Mouse (Mus musculus): ENCODE measurements around the gene Atmin. TPM values are rescaled to one million over a fixed set of nuclear protein-coding genes. Genes with fewer than 3 reads are reported as not detected.

Atmin gene
- total RNA-seq (2021): 10 to 100 TPM; 20.9 to 23.2 TPM
- long read RNA-seq, experiment 1, full-length matches to known transcripts: 11 of 13 reads
- long read RNA-seq, experiment 1, partial matches to known transcripts: 0 of 13 reads
- long read RNA-seq, experiment 1, other reads (novel, unspliced or antisense): 2 of 13 reads
- long read RNA-seq, experiment 2, full-length matches to known transcripts: 26 of 37 reads
- long read RNA-seq, experiment 2, partial matches to known transcripts: 0 of 37 reads
- long read RNA-seq, experiment 2, other reads (novel, unspliced or antisense): 11 of 37 reads

DNA sequence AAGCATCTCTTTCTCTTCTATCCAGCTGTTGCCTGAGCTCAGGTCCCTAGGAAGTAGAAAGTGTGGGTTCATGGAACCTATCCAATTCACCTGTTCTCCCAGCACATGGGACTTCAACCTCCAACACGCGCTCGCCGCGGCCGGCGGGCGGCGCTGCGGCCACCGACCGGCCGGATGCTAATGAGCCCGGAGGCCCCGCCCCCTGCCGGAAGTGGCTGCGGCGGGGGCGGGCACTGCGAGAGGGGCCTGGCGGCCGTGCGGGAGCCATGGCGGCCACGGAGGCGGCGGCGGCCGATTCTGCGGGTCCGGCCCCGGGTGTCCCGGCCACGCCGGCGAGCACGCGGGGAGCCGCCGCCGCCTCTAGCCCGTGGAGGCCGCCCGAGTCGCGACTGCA lies at the start of gene Atmin:
Atmin (plus strand) TSS at position 233 of the 394 bp plus-strand sequence.
- DNase-seq (ENCODE audit: low spot score in 2 of 2): peak; percentile 71 to 75

DNA sequence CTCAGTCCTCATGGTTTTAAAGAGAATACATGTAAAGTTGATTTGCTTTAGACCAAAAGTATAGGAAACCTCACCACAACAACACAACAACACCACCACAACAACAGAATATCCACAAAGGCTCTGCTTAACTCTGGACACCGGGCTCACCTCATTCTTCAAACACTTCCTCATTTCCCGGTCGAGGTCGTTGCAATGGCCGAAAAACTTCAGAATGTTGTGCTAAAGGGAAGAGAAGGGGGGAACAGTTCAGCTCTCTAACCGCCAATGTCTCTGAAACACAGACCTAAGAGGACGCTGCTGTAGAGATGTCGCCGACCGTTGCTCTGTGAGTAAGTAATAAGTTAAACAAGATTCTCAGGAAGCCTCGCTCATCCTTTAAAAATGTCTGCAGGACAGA lies 49.3 kb upstream of the Atmin start:
- no peak for DNase-seq (ENCODE audit: low spot score in 2 of 2)

DNA sequence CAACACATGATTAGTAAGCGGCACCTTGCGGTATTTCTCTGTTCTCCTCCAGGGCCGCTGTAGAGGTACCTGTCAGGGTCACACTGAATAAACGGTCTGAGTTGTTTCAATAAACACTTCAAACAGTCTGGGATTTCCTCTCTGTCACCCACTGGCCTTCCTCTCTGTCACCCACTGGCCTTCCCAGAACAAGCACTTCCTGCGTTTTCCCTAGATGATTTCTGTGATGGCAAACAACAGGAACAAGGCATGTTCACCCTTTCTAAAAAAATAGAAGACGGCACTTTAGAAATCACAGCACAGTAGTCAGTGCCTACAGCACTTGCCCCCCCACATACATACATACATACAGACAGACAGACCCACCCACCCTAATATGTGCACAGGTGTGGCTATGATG lies 47.7 kb upstream of the Atmin start:
- no peak for DNase-seq (ENCODE audit: low spot score in 2 of 2)

DNA sequence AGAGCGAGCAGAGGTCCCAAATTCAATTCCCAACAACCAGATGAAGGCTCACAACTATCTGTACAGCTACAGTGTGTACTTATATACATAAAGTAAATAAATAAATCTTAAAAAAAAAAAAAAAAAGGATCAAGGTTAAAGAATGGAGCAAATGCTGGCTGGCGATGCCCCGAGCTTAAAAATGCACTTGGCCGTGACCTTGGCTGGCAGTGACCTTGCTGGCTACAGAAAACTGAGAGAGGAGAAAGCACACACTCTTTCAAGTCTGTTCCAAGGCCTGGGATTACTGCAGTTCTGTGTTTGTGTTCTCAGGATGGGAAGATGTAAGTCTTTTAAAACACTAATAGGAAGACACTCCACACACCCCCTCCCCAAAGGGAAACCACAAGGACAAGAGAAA lies 38.5 kb upstream of the Atmin start:
- DNase-seq (ENCODE audit: low spot score in 2 of 2): no peak

DNA sequence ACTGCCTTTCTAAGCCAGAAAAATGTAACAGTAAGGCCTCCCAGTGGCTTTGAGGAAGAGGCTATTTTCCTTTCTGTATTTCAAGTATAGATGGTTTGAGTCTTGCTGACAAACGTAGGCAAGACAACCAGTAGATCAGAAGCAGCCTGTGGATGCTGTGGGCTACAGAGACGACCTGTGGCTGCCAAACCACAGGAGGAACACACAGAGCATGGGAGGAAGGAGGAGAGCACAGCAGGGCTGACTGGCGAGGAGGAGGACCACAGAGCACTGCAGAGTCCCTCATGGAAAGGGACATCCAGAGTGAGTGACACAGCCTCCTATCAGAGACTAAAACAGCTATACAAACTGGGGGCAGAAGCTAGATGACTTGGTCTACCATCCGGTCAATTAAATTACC lies 37.9 kb upstream of the Atmin start:
- no peak for DNase-seq (ENCODE audit: low spot score in 2 of 2)

DNA sequence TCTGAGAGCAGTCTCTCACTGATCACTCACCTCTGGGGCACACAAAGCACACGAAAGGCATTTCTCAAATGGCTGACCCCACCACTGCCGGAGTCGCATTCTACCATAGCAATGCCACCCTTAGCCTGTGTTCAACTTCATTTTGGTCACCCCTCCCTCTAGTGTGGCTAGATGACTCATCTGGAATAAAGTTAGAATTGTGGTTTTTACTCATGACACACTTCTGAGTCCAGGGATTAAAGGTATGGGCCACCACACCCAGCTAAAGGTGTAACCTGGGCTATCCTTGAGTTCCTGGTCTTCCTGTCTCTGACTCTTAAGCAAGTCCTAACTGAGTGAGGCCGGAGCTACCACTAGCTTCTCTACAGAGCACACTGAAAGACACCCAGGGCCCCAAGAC lies 37.4 kb upstream of the Atmin start:
- no peak for DNase-seq (ENCODE audit: low spot score in 2 of 2)

DNA sequence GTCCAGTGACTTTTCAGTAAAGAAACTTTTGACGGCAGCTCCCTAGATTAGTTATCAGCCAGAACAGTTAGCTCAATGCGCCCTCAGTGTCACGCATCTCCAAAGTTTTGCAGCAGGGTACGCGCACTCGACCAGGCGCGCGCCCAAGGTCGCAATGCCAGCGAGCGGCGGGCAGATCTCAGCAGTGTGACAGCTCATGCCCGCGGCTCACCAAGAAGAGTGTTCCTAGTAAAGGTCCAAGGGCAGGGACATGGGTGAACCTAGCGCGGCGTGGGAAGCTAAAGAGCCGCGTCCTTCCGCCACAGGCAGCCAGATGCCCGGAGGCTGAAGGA lies 22.2 kb upstream of the Atmin start:
- DNase-seq (ENCODE audit: low spot score in 2 of 2): peak; percentile 32 to 57

DNA sequence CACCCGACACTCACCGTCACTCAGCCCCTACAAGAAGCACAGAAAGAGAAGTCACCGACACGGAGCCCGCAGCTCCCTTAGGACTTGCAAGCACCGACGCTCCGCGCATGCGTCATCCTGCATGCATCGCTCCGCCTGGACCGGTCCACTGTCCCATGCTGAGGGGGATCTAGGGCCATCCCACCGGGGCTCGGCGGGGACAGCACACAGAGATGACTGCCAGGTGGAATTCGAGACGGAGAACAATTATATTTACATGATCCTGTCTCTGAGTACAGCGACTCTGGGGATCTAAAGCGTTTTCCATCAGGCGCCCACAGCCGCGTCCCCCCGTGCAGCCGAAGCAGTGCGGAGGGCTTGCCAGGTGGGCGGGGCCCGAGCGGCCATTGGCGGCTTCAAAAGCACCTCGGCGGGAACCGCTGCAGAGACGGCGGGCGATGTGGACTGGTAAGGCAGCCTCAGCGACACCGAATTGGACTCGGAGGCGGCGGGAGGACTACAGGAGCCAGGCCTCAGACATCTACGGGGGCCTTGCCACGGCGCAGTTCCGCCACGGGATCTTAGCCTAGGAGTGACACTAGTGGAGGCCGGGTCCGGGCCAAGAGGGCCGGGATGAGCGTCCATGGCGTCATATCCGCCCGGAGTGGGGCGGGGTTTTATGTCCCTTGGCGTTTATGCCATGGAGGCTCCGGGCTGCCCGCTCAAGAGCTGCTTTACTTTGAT lies 21.7 kb upstream of the Atmin start, which contains the start of the genes Cmc2 and Cenpn:
Cmc2 (minus strand) TSS at position 119 of the 723 bp plus-strand sequence.
Cenpn (plus strand) TSS at position 394 of the 723 bp plus-strand sequence.
- DNase-seq (ENCODE audit: low spot score in 2 of 2): peak; percentile 77 to 86

DNA sequence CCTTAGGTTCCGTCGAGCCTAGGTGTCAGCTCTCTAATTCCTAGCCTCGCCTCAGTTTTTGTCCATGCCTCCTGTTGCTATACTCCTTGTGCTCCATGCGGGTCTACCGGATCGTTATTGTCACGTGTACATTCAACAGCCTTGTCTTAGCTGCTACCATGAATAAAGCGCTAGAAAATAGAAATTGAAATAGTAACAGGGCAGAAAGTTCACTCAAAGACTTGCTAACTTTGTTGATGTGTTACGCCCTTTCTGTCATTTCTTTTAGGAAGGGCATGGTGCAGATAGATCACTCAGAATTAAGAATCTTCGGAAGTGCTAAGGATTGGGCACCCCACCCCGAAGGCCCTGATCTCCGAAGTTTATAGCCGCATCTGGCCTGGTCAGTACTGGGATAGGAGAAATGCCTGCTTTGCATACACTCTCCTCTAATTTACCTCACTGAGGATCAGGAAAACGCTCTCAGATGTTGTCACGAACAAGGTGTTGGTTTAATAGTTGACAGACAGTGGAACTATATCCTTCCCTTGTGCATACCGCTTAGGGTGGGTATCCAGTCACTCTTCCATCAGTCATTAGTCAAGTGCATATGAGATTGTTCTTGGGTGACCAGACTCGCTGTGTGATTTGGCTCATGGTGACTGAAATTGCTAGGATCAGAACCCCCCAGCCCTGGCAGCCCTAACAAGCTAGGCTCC lies 21.0 kb upstream of the Atmin start:
- no peak for DNase-seq (ENCODE audit: low spot score in 2 of 2)

DNA sequence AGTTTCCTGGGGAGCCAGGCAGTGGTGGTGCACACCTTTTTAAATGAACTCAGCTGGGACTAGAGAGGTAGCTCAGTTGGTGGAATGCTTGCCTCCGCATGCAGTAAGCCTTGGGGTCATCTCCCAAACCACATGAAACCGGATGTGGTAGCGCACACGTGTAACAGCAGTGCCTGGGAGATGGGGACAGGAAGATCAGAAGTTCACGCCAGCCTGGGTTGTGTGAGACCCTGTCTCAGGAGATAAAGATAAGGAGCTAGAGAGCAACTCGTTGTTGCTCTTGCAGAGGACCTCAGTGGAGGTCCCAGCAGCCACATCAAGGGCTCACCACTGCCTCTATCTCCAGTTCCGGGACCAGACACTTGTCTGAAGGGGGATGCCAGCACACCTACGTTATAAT lies 19.7 kb upstream of the Atmin start:
- no peak for DNase-seq (ENCODE audit: low spot score in 2 of 2)

DNA sequence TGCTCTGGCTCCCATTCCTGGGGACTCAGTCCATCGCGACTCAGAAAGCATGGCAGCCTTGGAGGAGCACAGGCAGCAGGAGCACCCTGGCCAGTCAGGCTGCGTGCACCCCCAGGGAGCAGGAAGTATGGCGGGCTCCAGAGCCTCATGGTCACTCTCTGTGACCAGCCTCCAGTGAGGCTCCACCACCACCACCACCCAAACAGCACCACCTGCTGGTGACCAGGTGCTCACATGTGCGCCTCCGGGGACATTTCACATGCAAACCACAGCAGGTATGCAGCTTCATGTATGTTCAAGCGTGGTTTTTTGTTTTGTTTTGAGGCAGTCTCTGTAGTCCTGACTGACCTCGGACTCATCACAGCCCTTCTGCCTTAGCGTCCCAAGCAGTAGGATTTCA lies 15.3 kb upstream of the Atmin start:
- DNase-seq (ENCODE audit: low spot score in 2 of 2): no peak

DNA sequence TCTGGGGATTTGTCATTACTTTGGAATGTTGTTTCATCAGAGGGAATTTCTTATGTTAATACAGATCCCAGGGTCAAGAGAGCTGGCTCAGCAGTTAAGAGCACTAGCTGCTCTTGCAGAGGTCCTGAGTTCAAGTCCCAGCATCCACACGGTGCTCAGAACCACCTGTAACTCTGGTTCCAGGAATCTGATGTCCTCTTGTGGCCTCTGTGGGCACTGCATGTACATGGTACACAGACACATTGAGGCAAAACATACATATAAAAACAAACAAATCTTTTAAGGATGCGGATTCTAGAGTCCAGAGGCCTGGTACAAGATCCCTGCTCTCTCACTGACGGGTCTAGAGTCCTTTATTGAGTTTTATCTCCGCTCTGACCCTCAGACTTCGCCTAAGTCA lies 14.6 kb upstream of the Atmin start:
- DNase-seq (ENCODE audit: low spot score in 2 of 2): no peak

DNA sequence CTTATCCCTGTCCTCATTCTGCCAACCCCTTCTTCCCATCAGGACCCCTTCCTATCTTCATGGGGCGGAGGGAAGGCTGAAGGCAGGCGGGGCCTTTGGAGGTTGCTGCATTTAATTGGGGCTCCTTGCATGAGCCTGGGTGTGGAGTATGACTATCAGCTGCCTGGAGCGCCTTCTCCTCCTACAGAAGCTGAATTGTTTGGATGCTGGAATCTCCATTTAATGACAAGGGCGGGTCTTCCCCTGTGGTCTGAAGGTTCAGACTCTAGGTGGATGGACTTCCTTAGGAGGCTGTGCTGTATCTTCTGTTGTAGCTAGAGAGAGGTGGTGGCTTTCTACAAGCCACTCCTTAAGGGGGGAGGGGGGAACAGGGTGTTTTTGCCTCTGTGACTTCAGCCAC lies 8.2 kb upstream of the Atmin start:
- DNase-seq (ENCODE audit: low spot score in 2 of 2): no peak

DNA sequence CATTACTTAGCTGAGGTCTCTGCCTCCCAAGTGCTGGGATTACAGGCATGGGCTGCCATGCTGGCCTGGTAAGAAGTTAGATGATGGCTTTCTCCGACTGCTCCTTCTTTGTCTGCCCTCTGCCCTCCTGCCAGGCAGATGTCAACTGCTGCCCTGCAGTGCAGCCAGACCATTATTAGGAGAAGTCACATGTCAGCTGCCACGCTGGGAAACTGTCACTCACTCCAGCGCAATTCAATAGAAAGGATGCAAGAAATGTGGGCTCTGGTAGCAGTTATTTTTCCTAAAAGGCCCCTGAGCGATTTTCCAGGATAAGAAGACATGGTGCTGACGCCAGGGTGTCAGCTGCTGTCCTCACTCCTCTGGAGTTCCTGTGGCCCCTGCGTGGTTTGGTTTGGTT lies 7.7 kb upstream of the Atmin start:
- DNase-seq (ENCODE audit: low spot score in 2 of 2): no peak

DNA sequence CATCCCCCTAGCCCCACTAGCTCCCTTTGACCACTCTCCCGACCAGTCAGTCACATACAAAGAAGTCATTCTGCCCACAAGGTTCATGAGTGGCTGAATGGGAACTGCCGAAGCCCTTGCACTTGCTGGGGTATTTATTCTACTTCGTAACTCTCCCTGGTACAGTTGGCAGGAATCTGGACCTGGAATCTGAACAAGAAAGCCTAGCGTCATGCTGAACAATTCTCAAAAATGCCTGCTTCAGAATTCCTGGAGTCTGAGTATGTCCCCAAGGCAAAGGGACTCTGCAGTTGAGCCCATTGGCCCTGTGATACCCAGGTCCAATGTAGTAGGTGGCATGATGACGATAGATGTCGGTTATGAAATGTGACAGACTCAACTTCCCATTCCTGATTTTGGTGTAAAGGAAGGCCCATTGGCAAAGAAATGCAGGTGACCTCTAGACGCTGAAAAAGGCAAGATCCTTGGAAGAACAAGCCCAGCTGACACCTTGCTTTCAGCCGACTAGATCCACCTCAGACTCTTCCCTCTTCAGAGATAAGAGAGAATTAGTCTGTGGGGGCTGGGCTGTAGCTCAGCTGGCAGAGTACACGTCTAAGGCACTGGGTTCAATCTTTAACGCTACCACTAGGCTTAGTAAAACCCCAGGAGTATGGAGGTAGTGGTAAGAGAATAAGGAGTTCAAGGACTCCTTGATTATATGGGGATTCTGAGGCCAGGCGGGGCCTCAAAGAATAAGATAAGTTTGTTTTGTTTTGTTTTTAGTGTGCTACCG lies 722 bp upstream of the Atmin start:
- no peak for DNase-seq (ENCODE audit: low spot score in 2 of 2)

DNA sequence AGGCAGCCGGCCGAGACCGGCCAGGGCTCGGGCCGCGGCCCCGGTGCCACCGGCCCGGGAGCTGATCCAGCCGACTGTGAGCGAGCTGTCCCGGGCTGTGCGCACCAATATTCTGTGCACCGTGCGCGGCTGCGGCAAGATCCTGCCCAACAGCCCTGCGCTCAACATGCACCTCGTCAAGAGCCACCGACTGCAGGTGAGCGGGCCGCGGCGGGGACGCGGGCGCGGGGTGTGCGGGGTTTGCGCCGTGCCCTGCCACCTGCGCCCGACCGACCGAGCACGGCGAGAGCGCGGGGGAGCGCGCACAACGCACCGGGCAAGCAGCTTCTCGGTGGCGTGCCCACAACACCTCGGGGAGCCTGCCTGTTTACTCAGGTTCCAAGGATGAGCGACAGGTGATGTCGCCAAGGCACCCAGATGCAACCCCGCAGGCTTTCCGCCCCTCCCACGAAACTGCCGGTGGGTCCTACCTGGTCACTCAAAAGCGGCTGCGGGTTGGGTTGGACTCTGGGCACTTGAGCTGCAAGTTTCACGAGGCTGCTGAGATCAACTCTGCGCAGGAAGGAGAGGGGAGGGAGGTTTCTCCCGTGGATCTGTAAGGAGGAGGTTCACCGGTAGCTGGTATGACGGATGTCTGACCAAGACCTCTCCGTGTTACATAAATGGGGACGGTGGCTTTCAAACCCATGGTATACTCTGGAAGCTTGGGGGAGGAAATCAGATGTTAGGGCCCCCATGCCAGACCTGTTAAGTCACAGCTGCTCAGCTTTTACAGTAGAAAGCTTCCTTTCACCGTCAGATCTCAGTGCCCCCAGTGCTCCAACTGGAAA lies 577 bp downstream of the Atmin start:
- no peak for DNase-seq (ENCODE audit: low spot score in 2 of 2)

DNA sequence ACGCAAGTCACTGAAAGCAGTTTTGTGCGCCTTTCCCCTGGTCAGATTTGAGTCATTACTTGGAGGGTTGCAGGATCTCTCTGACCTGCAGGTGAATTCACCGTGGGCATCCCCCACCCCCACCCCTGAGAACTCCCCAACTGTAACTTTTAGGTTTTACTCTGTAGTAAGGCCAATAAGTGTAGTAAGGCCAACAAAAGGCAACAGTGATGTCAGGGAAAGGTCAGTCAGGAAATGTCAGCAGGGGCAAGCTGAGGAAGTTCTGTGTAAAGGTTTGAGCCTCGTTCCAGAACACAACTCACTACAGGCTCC lies 1.1 kb downstream of the Atmin start:
- no peak for DNase-seq (ENCODE audit: low spot score in 2 of 2)

DNA sequence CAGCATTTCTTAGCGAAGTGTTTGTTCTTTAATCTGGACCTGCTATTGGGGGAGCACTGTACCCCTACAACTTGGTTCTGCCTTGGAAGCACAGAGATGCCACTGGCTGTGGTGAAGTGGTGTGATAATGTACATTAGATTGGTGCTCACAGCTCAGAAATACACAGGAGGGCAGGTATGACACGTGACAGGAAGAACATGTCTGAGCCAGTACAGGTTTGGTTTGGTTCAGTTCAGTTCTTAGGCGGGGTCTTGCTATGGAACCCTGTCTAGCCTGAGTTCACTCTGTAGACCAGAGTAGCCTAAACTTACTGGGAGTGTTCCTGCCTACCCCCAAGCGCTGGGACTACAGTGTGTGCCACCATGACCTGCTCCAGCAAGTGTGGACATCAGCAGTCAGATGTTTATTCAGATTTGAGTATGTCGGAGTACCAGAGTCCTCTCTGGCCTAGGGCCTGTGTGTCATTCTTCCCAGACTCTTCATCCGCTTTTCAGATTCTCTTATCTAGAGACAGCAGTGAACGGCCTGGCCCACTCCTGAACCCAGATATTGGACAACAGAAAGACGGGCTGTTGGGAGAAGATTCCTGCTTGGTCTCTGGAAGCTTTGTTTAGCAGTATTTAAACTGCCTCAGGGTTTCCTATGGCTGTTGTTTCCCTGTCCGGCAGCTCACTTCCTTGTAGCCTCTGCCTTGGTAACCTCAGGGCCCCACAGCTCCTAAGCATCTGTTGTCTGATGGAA lies 2.1 kb downstream of the Atmin start:
- DNase-seq (ENCODE audit: low spot score in 2 of 2): no peak

DNA sequence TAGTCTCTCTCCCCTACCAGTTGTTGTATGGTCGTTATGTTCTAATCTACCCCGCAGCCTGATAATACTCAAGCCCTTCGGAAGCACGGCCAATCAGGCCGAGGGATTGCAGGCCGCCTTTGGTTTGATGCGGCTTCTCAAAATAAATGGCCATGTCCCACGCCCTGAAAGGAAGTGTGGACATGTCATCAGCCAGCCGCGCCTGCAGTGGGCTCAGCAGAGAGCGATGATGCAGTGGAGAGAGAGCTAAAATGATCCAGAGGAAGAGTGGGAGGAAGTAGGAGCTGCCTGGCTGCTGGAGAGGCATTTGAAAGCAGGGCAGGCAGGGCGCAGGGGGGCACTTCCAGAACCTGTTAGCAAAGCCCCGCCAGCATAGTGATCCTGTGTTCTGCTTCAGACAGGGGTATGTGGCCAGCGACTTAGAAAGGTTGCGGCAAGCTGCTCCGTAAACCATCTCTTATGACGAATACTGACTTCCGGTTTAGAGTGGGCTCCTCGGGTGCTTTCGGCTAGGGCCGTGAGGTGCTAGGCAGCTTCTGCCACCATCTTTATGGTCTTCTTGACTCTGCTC lies 3.2 kb downstream of the Atmin start:
- no peak for DNase-seq (ENCODE audit: low spot score in 2 of 2)

DNA sequence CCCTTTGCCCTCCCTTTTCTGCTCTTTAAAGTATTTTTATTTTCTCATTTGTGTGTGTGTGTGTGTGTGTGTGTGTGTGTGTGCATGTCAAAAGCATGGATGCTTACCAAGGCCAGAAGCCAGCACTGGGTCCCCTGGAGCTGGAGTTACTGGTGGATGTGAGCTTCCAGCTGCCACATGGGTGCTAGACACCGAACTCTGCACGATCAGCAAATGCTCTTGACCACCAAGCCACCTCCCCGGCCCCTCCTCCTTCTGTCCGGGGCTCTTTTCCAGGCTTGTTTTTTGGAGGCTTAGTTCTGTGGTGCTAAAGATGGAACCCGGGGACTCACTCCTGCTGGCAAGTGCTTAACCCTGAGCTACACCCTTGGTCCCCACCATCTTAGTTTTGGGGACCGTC lies 3.7 kb downstream of the Atmin start:
- DNase-seq (ENCODE audit: low spot score in 2 of 2): no peak
